Mouse (Mus musculus): ENCODE data around the gene Ear2.
A peak's percentile ranks its signal among the peaks of the same experiment; 100 is the strongest.
"Not testable (repeated sequence)": the region's sequence is repeated elsewhere in the genome, so short reads cannot be mapped to it uniquely, and the experiment has no call there.

The Ear2 gene

DNA sequence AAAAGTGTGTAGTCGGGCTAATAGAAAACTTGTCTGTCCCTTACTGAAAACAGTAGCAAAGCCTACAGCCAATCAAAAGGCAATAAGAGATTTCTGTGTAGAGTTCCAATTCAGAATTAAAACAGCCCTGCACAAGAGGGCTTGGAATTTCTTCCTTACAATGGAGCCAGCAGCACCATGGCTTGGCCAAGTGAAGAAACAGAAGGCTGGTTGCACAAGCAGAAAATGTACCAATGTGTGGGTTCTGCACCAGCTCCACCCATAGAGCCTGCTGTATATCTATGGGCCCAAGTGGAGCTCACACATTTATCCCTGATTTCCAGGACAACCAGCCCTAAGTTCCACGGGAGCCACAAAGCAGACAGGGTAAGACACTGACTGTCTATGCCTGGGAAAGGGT lies at the start of gene Ear2:
Gene Ear2 (plus strand): TSS at position 301 of the 400 bp plus-strand sequence.
- DNase-seq, result not testable (repeated sequence)

DNA sequence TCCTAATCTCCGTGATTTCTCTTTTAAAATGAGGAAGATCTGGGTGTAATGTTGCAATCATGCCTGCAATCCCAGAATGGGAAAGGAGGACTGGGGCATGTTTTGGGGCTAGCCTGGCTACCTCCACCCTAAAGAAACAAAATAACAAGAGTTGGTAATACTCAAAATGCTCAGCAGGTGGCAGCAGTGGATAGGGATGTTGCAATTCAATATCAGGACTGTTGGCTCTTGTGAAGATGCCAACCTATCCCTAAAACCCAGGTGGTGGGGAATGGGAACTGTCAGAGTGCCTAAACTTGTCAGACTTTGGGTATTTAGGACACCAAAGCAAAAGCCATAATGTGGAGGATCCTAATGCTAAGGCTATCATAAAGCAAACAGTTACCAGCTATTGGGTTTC lies 34.6 kb upstream of the Ear2 start:
- DNase-seq, result peak; percentile 4

DNA sequence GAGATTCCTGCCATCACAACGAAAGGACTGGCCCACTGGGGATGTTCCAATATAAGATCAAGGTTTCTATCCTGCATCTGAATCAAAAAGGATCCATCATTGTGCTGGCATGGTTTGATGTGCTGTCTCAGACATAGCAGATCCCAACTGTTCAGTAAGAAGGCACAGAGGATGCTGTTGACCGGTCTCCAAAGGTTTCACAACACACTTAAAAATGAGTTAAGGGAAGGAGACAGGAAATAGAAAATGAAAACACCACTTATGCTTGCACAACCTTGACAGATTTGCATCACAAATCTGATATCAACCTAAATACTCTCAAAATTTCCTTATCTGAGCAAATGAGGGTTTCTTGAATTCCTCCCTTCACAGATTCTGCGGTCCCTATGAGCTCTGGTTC lies 31.9 kb upstream of the Ear2 start:
- not testable (repeated sequence) for DNase-seq

DNA sequence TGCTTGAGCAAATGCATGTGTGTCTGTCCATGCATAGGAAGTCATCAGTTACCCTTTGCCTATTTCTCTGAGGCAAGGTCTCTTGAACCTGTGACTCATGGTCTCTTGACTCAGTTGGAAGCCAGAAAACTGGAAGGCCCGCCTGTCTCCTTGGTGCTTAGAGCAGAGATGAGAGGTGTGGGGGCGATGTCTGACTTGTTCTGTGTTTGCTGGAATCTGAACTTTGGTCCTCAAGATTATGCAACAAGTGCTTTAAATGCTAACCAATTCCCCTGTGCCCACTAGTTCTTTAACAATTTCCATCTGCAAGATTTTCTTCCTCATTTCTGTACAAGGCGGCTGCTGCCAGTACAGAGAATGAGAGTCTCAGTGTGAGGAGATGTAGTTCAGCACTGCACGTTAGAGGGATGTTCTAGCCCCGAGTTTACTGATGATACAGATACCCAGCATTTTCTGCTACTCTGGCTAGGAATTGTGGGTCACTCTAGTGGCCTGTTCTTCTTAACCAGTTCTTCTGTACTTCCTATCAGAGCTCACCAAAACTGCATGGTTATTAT lies 24.6 kb upstream of the Ear2 start:
- DNase-seq, result not testable (repeated sequence)

DNA sequence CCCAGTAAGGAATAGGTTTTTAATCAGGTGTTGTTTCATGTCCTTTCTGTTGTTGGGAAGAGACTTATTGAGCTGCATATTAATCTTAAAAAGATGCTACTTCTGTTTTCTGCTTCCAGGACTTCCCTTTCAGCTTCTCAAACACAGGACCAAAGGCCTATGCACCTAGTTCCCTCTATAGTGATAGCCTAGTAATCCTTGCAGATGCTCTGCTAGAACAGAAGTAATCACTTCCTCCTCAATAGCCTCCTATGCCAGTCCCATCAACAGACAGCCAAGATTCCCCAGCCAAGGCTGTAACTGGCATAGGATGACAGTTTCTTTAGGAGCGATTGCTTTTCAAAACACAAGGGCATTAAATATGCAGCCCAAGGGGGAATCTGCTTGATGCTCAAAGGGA lies 15.9 kb upstream of the Ear2 start:
- DNase-seq, result not testable (repeated sequence)

DNA sequence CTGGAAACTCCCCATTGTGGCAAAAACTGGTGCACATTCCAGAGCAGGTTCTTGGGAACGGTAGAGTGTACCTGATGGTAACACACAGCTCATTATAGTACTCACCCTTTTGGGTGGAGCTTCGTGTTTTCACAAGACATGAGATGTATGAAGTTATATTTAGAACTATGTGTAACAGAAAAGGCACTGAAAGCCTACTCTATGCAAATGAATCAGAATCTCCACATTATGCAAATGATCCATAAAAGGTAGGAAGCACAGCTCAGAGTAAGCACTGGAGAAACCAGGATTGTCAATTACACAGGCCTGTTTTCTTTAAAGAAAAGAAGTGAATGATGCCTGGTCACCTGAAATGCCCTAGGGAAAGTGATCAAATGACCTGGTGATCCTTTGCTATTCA lies 14.9 kb upstream of the Ear2 start:
- not testable (repeated sequence) for DNase-seq

DNA sequence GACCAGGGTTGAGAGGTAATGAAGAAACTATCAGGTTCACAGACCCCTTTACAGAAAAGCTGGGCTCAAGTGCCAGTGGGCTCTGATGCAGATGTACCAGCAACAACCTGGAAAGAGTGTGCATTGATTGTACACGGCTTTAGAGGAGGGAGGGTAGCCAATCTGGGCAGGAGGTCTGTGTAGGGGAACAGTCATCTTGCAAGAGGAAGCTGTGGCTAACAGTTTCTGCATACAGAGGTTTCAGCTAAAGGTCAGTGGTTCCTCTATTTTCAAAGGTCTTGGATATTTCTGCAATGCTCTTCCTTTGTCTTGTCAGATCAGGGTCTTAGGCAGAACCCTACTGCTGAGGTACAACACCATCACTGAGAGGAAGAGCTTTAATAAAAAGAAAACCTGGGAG lies 10.9 kb upstream of the Ear2 start:
- DNase-seq, result not testable (repeated sequence)

DNA sequence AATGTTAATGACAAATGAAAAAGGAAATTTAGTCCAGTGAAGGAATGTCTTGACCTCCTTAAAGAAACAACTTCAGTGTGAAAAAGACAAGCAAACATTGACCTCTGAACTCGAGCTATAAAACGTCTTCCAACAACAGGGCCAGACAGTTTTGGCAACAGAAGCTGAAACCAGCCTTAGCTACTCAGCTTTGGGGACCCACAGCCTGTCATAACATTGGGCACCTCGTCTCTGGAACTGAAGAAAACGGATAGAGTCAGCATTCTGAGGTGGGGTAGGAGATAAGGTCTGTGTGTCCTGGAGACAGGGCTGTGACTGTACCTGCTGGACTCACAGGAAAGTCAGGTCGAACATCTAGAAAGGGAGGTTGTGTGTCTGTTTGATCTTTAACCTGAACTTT lies 8.0 kb upstream of the Ear2 start:
- DNase-seq, result not testable (repeated sequence)

DNA sequence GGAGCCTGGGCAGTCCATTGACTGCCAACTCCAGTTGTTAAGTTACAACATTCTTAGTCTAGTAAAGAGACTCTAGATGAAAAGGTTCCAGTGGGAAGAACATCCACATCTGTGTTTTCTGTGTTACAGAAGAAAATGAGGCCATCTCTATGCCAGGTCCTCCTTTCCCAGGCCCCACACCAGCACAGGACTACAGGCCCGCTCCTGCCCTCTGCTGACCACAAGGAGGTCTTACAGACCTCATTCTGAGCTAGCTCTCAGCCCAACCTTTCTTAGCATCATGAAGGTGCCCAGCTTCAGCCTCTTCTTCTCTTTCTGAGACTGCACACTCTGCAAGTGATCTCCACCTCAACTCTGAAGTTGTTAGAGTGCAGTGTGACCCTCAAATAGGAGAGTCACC lies 2.4 kb upstream of the Ear2 start:
- DNase-seq, result not testable (repeated sequence)

DNA sequence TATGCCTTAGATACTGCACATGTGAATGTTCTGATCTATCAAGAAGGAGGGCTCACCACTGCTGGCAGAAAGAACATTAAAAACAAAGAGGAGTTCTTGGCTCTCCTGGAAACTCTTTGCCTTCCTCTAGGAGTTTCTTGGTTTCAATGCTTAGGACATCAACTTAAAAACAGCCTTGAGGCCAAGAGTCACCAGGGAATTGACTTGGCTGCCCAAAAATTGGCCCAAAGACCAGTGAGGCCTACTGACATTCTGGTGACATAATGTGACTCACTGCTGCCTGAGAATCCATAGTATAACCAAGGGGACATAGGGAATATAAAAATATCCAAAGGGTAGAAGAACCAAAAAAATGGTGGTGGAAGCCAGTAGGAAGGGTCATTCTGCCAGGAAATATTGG lies 8.5 kb downstream of the Ear2 start:
- DNase-seq, result no peak

DNA sequence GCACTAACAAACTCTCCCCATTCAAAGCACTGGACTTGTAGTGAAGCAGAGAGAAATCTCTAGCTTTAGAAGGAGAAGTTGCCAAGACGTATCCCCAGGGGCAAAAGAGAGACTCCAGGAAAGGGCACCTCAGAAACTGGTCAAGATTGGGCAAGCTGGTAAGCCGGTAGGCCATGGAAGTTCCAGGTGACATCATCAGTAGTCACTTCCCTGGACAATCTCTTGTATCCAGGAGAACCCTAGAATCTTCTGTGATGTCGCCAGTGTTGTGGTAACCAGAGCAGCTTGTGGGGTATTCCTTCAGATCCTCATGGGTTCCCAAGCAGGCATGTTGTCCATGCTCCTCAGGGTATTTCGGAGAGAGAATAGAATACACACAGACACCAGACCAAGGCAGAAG lies 21.1 kb downstream of the Ear2 start, which contains the start of gene Gm3327:
Gene Gm3327 (plus strand): TSS at position 301 of the 400 bp plus-strand sequence.
- not testable (repeated sequence) for DNase-seq

Data from right cerebral cortex, postnatal 4 days (tissue).